ENCODE assay signal across 8 mouse cellular contexts in the genomic region with DNA sequence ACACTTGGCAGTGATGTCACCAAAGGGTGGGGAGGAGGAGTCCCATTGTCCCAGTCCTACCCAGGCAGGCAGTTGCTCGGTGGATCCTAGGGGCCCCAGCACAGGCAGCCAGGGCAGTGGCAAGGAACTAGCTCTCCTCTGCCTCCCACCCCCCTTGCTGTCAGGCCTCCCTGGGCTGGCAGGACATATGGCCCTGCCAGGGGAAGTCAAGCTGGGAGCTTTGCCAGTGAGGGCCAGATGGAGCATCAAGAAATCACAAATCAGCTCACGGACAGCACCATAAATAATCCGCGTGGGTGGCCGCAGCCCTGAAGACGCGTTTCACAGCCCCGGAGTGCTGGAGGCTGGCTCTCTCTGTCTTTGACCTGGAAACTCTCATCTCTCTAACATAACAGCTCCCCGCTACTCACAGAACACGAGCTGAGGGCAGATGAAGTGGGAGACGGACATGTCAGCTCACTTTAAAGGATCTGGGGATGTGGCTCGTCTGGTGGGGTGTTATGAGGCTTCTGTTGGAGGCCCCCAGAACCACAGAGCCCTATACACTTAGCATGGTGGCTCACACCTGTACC. TPM values are rescaled to one million over a fixed set of nuclear protein-coding genes. Genes with fewer than 3 reads are reported as not detected.
DNase-seq lines count a peak whose midpoint lies in the region; ATAC-seq and TF ChIP-seq lines count a peak whose summit lies in the region.

No protein-coding gene starts in this region.

- no peaks in the 10 kb centered on the region for H3K27me3 ChIP-seq in MEL (ENCODE audit: control insufficient read depth in 1 of 2, insufficient read depth in 2 of 2, low read length in 2 of 2)
- no peaks in the 10 kb centered on the region for H3K27me3 ChIP-seq in embryonic facial prominence, embryonic 10.5 days (replicated peaks; ENCODE audit: low read depth, poor library complexity, severe bottlenecking)
- H3K27me3 ChIP-seq in hindbrain, embryonic 12.5 days = no peaks in the 10 kb centered on the region; the same call in 1 of the 2 replicates
- H3K27me3 ChIP-seq in neural tube, embryonic 15.5 days (replicated peaks) = no peaks in the 10 kb centered on the region

- H3K9ac ChIP-seq in MEL (ENCODE audit: control insufficient read depth, low read depth, low read length, poor library complexity, severe bottlenecking) = peak overlapping the region; percentile 51
- H3K9ac ChIP-seq in hindbrain, embryonic 12.5 days = peak overlapping the region; percentile 47; the same call in 1 of the 2 replicates
- H3K9ac ChIP-seq in neural tube, embryonic 15.5 days (replicated peaks) = peak overlapping the region; percentile 1; the same call in 1 of the 2 replicates

- no peak for TF ChIP-seq EP300 in MEL (IDR thresholded peaks at IDR 0.05; ENCODE audit: low read depth in 1 of 2, low read length in 2 of 2)

- no peak overlapping the region for H3K27ac ChIP-seq in MEL (ENCODE audit: control insufficient read depth, low read depth, low read length)
- peak overlapping the region; percentile 59 for H3K27ac ChIP-seq in embryonic facial prominence, embryonic 10.5 days (replicated peaks)
- H3K27ac ChIP-seq in hindbrain, embryonic 12.5 days = peak overlapping the region; percentile 89
- H3K27ac ChIP-seq in neural tube, embryonic 15.5 days (replicated peaks) = peak overlapping the region; percentile 80

- intact Hi-C loops in left cerebral cortex, postnatal 14 days (cut with DNase I) = loop anchor here (5.0 kb wide), 1 partner anchor 120 kb away; no protein-coding TSS in a partner anchor

- no peaks in the 10 kb centered on the region for H3K9me3 ChIP-seq in MEL (replicated peaks; ENCODE audit: insufficient read depth, low read length)
- no peaks in the 10 kb centered on the region for H3K9me3 ChIP-seq in embryonic facial prominence, embryonic 10.5 days
- H3K9me3 ChIP-seq in hindbrain, embryonic 12.5 days (replicated peaks) = no peaks in the 10 kb centered on the region
- no peaks in the 10 kb centered on the region for H3K9me3 ChIP-seq in neural tube, embryonic 15.5 days (replicated peaks)

- TF ChIP-seq CTCF in MEL (IDR thresholded peaks at IDR 0.05 in 2 of 3, conservative IDR thresholded peaks at IDR 0.05 in 1 of 3; ENCODE audit: control insufficient read depth in 1 of 3, insufficient read depth in 1 of 3, low read depth in 2 of 3, low read length in 3 of 3, poor library complexity in 1 of 3, severe bottlenecking in 1 of 3) = no peak

- H3K4me2 ChIP-seq in hindbrain, embryonic 12.5 days (replicated peaks) = peak overlapping the region; percentile 28
- H3K4me2 ChIP-seq in neural tube, embryonic 15.5 days = peak overlapping the region; percentile 35

- peaks cover 3 to 5% of the 10 kb centered on the region in 2 experiments; a peak in 1 of 4 replicates for H3K4me1 ChIP-seq in MEL (ENCODE audit: control insufficient read depth in 1 of 2, insufficient read depth in 2 of 2, low read length in 2 of 2)
- peaks cover 14% of the 10 kb centered on the region for H3K4me1 ChIP-seq in embryonic facial prominence, embryonic 10.5 days
- peaks cover 13% of the 10 kb centered on the region for H3K4me1 ChIP-seq in hindbrain, embryonic 12.5 days
- H3K4me1 ChIP-seq in neural tube, embryonic 15.5 days = peaks cover 11% of the 10 kb centered on the region

- H3K79me2 ChIP-seq in MEL (ENCODE audit: control insufficient read depth, insufficient read depth, low read length, poor library complexity) = no peaks in the 10 kb centered on the region

- TF ChIP-seq RAD21 in MEL (IDR thresholded peaks at IDR 0.05; ENCODE audit: low read depth, low read length) = no peak

- peak overlapping the region; percentile 37 to 57 for H3K4me3 ChIP-seq in MEL (ENCODE audit: control insufficient read depth in 1 of 2, insufficient read depth in 1 of 2, low read depth in 2 of 2, low read length in 2 of 2)
- 0 out of 2 replicates have a peak overlapping the region, but pooled peaks have one; percentile 13 for H3K4me3 ChIP-seq in embryonic facial prominence, embryonic 10.5 days
- H3K4me3 ChIP-seq in hindbrain, embryonic 12.5 days = no peak overlapping the region
- H3K4me3 ChIP-seq in neural tube, embryonic 15.5 days (replicated peaks) = no peak overlapping the region

- no peaks in the 10 kb centered on the region for H3K36me3 ChIP-seq in MEL (ENCODE audit: control insufficient read depth in 1 of 2, insufficient read depth in 2 of 2, low read length in 2 of 2)
- no peaks in the 10 kb centered on the region for H3K36me3 ChIP-seq in embryonic facial prominence, embryonic 10.5 days (replicated peaks)
- no peaks in the 10 kb centered on the region for H3K36me3 ChIP-seq in hindbrain, embryonic 12.5 days
- no peaks in the 10 kb centered on the region for H3K36me3 ChIP-seq in neural tube, embryonic 15.5 days

- no peak for TF ChIP-seq POLR2A in MEL (IDR thresholded peaks at IDR 0.05; ENCODE audit: control insufficient read depth in 1 of 2, insufficient read depth in 1 of 2, low read depth in 1 of 2, low read length in 2 of 2, poor library complexity in 1 of 2)

- WGBS in embryonic facial prominence, embryonic 10.5 days = 48% methylated on average over 12 of the region's 12 CpGs
- WGBS in hindbrain, embryonic 12.5 days = 18% methylated on average over 12 of the region's 12 CpGs
- WGBS in neural tube, embryonic 15.5 days = 3% methylated on average over 12 of the region's 12 CpGs

- DNase-seq in MEL (ENCODE audit: low read depth, low spot score) (peak; percentile 58), adipocyte (ENCODE audit: low spot score) (peak; percentile 79)
- DNase-seq in embryonic facial prominence, embryonic 10.5 days (ENCODE audit: low spot score) = no peak
- DNase-seq in left cerebral cortex, postnatal 14 days (ENCODE audit: low spot score in 2 of 2) = peak; percentile 85 to 92
- DNase-seq in urinary bladder, postnatal 14 days (ENCODE audit: low spot score) = no peak
- no peak for DNase-seq in spleen, adult 12 weeks (ENCODE audit: low spot score)

- ATAC-seq in hindbrain, embryonic 12.5 days (ENCODE audit: low FRiP score) = peak; percentile 87
- ATAC-seq in neural tube, embryonic 15.5 days (ENCODE audit: low FRiP score) = peak; percentile 86

TF ChIP-seq in MEL, 35 proteins besides CTCF, POLR2A, EP300 and RAD21:
- no peak for TF ChIP-seq NRF1 (IDR thresholded peaks at IDR 0.05; ENCODE audit: insufficient read depth, low read depth, low read length, poor library complexity, severe bottlenecking)
- peak; percentile 46; the same call in 1 of the 2 replicates for TF ChIP-seq MXI1 (IDR thresholded peaks at IDR 0.05; ENCODE audit: low read depth, low read length)

RNA-seq across cellular contexts. Expression of gene Rps10, which starts 6.1 kb away (rescaled TPM):
- 3,087 and 3,166 TPM in 2 replicates for total RNA-seq in MEL (2012; rRNA removed)
- 1,000 to 10,000 TPM; 3,057 to 3,899 TPM for polyA plus RNA-seq in MEL (2012; ENCODE audit: insufficient read depth in 1 of 2, insufficient read length in 2 of 2, low read depth in 1 of 2, low replicate concordance in 2 of 2, missing spikeins in 1 of 2)
- polyA plus RNA-seq in embryonic facial prominence, embryonic 10.5 days (2016; fragmentation: Nextera tagmentation; extraction: Ambion mirVana) = 906 and 913 TPM in 2 replicates
- polyA plus RNA-seq in hindbrain, embryonic 12.5 days (2016; fragmentation: Nextera tagmentation; extraction: Ambion mirVana) = 618 and 712 TPM in 2 replicates
- total RNA-seq in left cerebral cortex, postnatal 14 days (2021) = 100 to 1,000 TPM; 387 to 414 TPM
- polyA plus RNA-seq in neural tube, embryonic 15.5 days (2015; fragmentation: Nextera tagmentation; extraction: Ambion mirVana) = 483 and 558 TPM in 2 replicates

RNA-seq across cellular contexts. Expression of gene RPS10-NUDT3, which starts 7.6 kb away (rescaled TPM):
- total RNA-seq in MEL (2012; rRNA removed) = not detected in 2 replicates
- polyA plus RNA-seq in MEL (2012; ENCODE audit: insufficient read depth in 1 of 2, insufficient read length in 2 of 2, low read depth in 1 of 2, low replicate concordance in 2 of 2, missing spikeins in 1 of 2) = 10 to 100 TPM in 1 of 2 experiments, not detected in 1; 37.3 TPM
- not detected in 2 replicates for polyA plus RNA-seq in embryonic facial prominence, embryonic 10.5 days (2016; fragmentation: Nextera tagmentation; extraction: Ambion mirVana)
- polyA plus RNA-seq in hindbrain, embryonic 12.5 days (2016; fragmentation: Nextera tagmentation; extraction: Ambion mirVana) = not detected in 2 replicates
- not detected for total RNA-seq in left cerebral cortex, postnatal 14 days (2021)
- not detected in 2 replicates for polyA plus RNA-seq in neural tube, embryonic 15.5 days (2015; fragmentation: Nextera tagmentation; extraction: Ambion mirVana)

RNA-seq across cellular contexts. Expression of gene Pacsin1, which starts 12.7 kb away (rescaled TPM):
- not detected in 2 replicates for total RNA-seq in MEL (2012; rRNA removed)
- polyA plus RNA-seq in MEL (2012; ENCODE audit: insufficient read depth in 1 of 2, insufficient read length in 2 of 2, low read depth in 1 of 2, low replicate concordance in 2 of 2, missing spikeins in 1 of 2) = under 1 TPM in 1 of 2 experiments, not detected in 1; 0.17 TPM
- polyA plus RNA-seq in embryonic facial prominence, embryonic 10.5 days (2016; fragmentation: Nextera tagmentation; extraction: Ambion mirVana) = 5.2 and 6.9 TPM in 2 replicates
- polyA plus RNA-seq in hindbrain, embryonic 12.5 days (2016; fragmentation: Nextera tagmentation; extraction: Ambion mirVana) = 11.0 and 13.4 TPM in 2 replicates
- total RNA-seq in left cerebral cortex, postnatal 14 days (2021) = 100 to 1,000 TPM; 349 to 352 TPM
- 62.6 and 66.7 TPM in 2 replicates for polyA plus RNA-seq in neural tube, embryonic 15.5 days (2015; fragmentation: Nextera tagmentation; extraction: Ambion mirVana)

RNA-seq across cellular contexts. Expression of gene Nudt3, which starts 19.3 kb away (rescaled TPM):
- 93.8 and 96.5 TPM in 2 replicates for total RNA-seq in MEL (2012; rRNA removed)
- polyA plus RNA-seq in MEL (2012; ENCODE audit: insufficient read depth in 1 of 2, insufficient read length in 2 of 2, low read depth in 1 of 2, low replicate concordance in 2 of 2, missing spikeins in 1 of 2) = 100 to 1,000 TPM in 1 of 2 experiments, 10 to 100 TPM in 1; 97.0 to 258 TPM
- 85.5 and 87.8 TPM in 2 replicates for polyA plus RNA-seq in embryonic facial prominence, embryonic 10.5 days (2016; fragmentation: Nextera tagmentation; extraction: Ambion mirVana)
- 199 and 204 TPM in 2 replicates for polyA plus RNA-seq in hindbrain, embryonic 12.5 days (2016; fragmentation: Nextera tagmentation; extraction: Ambion mirVana)
- 100 to 1,000 TPM; 514 to 519 TPM for total RNA-seq in left cerebral cortex, postnatal 14 days (2021)
- 229 and 253 TPM in 2 replicates for polyA plus RNA-seq in neural tube, embryonic 15.5 days (2015; fragmentation: Nextera tagmentation; extraction: Ambion mirVana)

Comparison
In these comparisons a context has a peak if more than half of its experiments do, and no peak if none do; other contexts are left out.
1. DNase-seq: peak in MEL (single experiment), adipocyte (single experiment) and left cerebral cortex, postnatal 14 days (2 of 2); none in embryonic facial prominence, embryonic 10.5 days (single experiment), urinary bladder, postnatal 14 days (single experiment) and spleen, adult 12 weeks (single experiment).
2. H3K4me3 ChIP-seq: peak in MEL (2 of 2) and embryonic facial prominence, embryonic 10.5 days (single experiment); none in hindbrain, embryonic 12.5 days (single experiment) and neural tube, embryonic 15.5 days (single experiment).
3. H3K9ac ChIP-seq: peak in every context shown above with its lines; median percentile 51 in MEL; 47 in hindbrain, embryonic 12.5 days; 1 in neural tube, embryonic 15.5 days.